Mouse (Mus musculus): ENCODE results near the gene Aunip. TPM values are rescaled to one million over a fixed set of nuclear protein-coding genes. Genes with fewer than 3 reads are reported as not detected.
A peak's percentile ranks its signal among the peaks of the same experiment; 100 is the strongest.

The Aunip gene
- total and polyA plus RNA-seq, 3 experiments, result 8.1 to 18.7 (median 12.1) TPM

DNA sequence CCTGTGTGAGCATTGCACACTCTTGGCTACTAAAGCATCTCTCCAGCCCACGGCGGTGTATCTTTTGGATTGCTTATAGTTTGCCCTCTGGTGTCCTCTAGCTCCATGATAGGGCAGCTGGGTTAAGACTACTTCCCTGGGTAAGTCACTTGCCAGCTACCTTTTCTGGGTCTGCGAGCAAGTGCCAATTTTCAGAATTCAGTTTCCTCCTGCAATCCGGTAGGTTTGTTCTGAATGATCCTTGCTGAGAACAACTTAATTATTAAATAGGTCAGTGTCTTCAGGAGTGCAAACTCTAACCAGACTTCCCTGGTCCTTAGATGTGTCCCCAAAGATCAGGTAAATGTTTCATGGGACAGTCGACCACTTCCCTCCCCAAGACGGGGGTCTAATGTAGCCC lies 9.7 kb upstream of the Aunip start:
- DNase-seq (ENCODE audit: low spot score) (no peak), ATAC-seq (ENCODE audit: extremely low read depth, insufficient number of reproducible peaks, low FRiP score, poor library complexity, severe bottlenecking) (no peak)
- TF ChIP-seq TAL1 (conservative IDR thresholded peaks at IDR 0.05; ENCODE audit: low read depth, low read length), result no peak
- no peak for TF ChIP-seq CTCF (IDR thresholded peaks at IDR 0.05; ENCODE audit: low read depth, low read length)
- TF ChIP-seq GATA2 (IDR thresholded peaks at IDR 0.05; ENCODE audit: borderline replicate concordance, low read depth, low read length), result no peak
- TF ChIP-seq GATA1 (IDR thresholded peaks at IDR 0.05; ENCODE audit: borderline replicate concordance, low read length), result no peak
- TF ChIP-seq POLR2AphosphoS5 (IDR thresholded peaks at IDR 0.05; ENCODE audit: insufficient replicate concordance, low read depth, low read length), result no peak
- Histone ChIP-seq H3K27me3 (ENCODE audit: insufficient read depth, low read length) (no peaks in the 10 kb centered on the region), H3K4me3 (ENCODE audit: low read depth, low read length) (no peak overlapping the region), H3K9me3 (replicated peaks) (no peaks in the 10 kb centered on the region), H3K4me1 (ENCODE audit: insufficient read depth, low read depth, low read length) (peaks cover 64% of the 10 kb centered on the region), H3K36me3 (replicated peaks) (peaks cover 51% of the 10 kb centered on the region)

- Histone ChIP-seq H3K9me3 (replicated peaks) (no peaks in the 10 kb centered on the region), H3K4me3 (ENCODE audit: low read depth, low read length) (no peak overlapping the region), H3K27me3 (ENCODE audit: insufficient read depth, low read length) (no peaks in the 10 kb centered on the region), H3K4me1 (ENCODE audit: insufficient read depth, low read depth, low read length) (peaks cover 63% of the 10 kb centered on the region), H3K36me3 (replicated peaks) (peaks cover 69% of the 10 kb centered on the region)
- TF ChIP-seq POLR2AphosphoS5 (IDR thresholded peaks at IDR 0.05; ENCODE audit: insufficient replicate concordance, low read depth, low read length), result no peak
- no peak for TF ChIP-seq CTCF (IDR thresholded peaks at IDR 0.05; ENCODE audit: low read depth, low read length)
- TF ChIP-seq GATA1 (IDR thresholded peaks at IDR 0.05; ENCODE audit: borderline replicate concordance, low read length), result no peak
- TF ChIP-seq GATA2 (IDR thresholded peaks at IDR 0.05; ENCODE audit: borderline replicate concordance, low read depth, low read length), result no peak
- no peak for TF ChIP-seq TAL1 (conservative IDR thresholded peaks at IDR 0.05; ENCODE audit: low read depth, low read length)
- no peak for ATAC-seq (ENCODE audit: extremely low read depth, insufficient number of reproducible peaks, low FRiP score, poor library complexity, severe bottlenecking)
- DNase-seq (ENCODE audit: low spot score), result no peak
Observed at GRCm38 (mm10) chr4:134503686-134504357, 7.0 kb upstream of the Aunip start.

DNA sequence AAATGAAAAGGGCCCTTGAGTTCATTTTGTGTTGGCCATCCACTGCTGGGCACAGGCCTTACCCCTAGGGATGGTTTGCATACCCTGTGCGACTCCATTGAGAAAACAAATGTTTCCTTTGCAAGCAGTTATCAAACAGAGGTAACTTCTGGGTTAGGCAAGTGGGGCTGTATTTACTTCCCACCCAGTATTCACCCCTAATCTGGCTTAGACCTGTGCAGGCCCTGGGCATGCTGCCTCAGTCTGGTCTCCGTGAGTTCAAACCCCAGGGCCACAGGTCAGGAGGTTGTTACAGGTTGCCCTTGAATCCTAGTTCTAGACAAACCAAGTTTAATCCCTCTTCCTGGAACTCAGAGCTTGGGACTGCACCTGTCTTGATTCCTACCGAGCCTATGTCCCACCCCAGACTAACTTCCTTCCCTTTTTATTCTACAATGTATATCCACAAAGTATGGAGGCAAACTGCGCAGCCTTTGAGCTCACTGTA lies 5.5 kb upstream of the Aunip start:
- no peak for ATAC-seq (ENCODE audit: extremely low read depth, insufficient number of reproducible peaks, low FRiP score, poor library complexity, severe bottlenecking)

DNA sequence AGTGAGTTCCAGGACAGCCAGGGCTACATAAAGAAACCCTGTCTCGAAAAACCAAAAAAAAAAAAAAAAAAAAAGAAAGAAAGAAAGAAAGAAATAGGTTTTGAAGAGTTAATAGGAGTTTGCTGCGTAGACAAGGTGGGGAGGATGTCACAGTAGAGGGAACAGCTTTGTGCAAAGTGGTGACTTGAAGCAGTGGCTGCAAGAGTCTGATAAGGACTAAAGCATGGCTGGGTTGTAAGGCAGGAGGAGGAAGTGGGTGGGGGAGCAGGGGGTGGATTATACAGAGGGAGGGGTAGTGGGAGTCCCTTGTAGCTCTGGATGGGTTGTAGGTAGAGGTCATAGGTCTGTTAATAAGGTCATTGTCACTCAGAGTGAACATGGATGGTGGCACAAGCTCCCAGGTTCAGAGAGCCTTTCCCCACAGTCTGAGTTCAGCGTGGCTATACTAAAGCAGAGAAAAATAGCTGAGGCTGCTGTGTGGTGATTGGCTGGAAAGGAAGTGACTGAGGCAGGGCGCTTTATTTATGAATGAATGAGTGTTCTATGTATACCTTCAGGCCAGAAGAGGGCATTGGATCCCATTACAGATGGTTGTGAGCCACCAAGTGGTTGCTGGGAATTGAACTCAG lies 4.7 kb upstream of the Aunip start:
- Histone ChIP-seq H3K27me3 (ENCODE audit: insufficient read depth, low read length) (no peaks in the 10 kb centered on the region), H3K9me3 (replicated peaks) (no peaks in the 10 kb centered on the region), H3K36me3 (replicated peaks) (peaks cover 51% of the 10 kb centered on the region), H3K4me1 (ENCODE audit: insufficient read depth, low read depth, low read length) (peaks cover 60% of the 10 kb centered on the region), H3K4me3 (ENCODE audit: low read depth, low read length) (no peak overlapping the region; the same call in 1 of the 2 replicates)
- peak; percentile 86 for DNase-seq (ENCODE audit: low spot score)
- TF ChIP-seq TAL1 (conservative IDR thresholded peaks at IDR 0.05; ENCODE audit: low read depth, low read length), result peak; percentile 90
- no peak for TF ChIP-seq GATA1 (IDR thresholded peaks at IDR 0.05; ENCODE audit: borderline replicate concordance, low read length)
- peak; percentile 93 for ATAC-seq (ENCODE audit: extremely low read depth, insufficient number of reproducible peaks, low FRiP score, poor library complexity, severe bottlenecking)

More for the DNA sequence above, 5.5 kb upstream of the Aunip start:
- Histone ChIP-seq H3K4me3 (ENCODE audit: low read depth, low read length) (no peak overlapping the region; the same call in 1 of the 2 replicates), H3K36me3 (replicated peaks) (peaks cover 58% of the 10 kb centered on the region), H3K4me1 (ENCODE audit: insufficient read depth, low read depth, low read length) (peaks cover 60% of the 10 kb centered on the region), H3K27me3 (ENCODE audit: insufficient read depth, low read length) (no peaks in the 10 kb centered on the region), H3K9me3 (replicated peaks) (no peaks in the 10 kb centered on the region)
- no peak for DNase-seq (ENCODE audit: low spot score)
- TF ChIP-seq POLR2AphosphoS5 (IDR thresholded peaks at IDR 0.05; ENCODE audit: insufficient replicate concordance, low read depth, low read length), result no peak
- no peak for TF ChIP-seq GATA1 (IDR thresholded peaks at IDR 0.05; ENCODE audit: borderline replicate concordance, low read length)
- TF ChIP-seq GATA2 (IDR thresholded peaks at IDR 0.05; ENCODE audit: borderline replicate concordance, low read depth, low read length), result no peak
- no peak for TF ChIP-seq TAL1 (conservative IDR thresholded peaks at IDR 0.05; ENCODE audit: low read depth, low read length)
- no peak for TF ChIP-seq CTCF (IDR thresholded peaks at IDR 0.05; ENCODE audit: low read depth, low read length)

DNA sequence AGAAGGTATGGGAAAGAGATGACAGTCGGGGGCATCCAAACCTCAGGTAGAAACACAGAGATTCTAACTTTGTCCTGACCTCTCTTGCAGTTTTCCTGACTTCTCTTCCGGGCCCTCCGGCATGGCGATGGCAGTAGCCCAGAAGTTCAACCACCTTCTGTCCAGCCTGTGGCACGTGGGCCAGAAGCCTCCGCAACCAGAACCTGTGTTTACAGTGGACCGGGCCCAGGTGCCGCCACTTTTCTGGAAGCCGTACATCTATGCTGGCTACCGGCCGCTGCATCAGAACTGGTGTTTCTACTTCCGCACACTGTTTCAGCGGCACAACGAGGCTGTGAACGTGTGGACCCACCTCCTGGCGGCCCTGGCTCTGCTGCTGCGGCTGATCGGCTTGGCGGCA lies 4.1 kb upstream of the Aunip start:
- TF ChIP-seq CTCF (IDR thresholded peaks at IDR 0.05; ENCODE audit: low read depth, low read length), result no peak
- no peak for TF ChIP-seq GATA2 (IDR thresholded peaks at IDR 0.05; ENCODE audit: borderline replicate concordance, low read depth, low read length)
- no peak for TF ChIP-seq GATA1 (IDR thresholded peaks at IDR 0.05; ENCODE audit: borderline replicate concordance, low read length)
- TF ChIP-seq TAL1 (conservative IDR thresholded peaks at IDR 0.05; ENCODE audit: low read depth, low read length), result no peak
- TF ChIP-seq POLR2AphosphoS5 (IDR thresholded peaks at IDR 0.05; ENCODE audit: insufficient replicate concordance, low read depth, low read length), result no peak
- H3K27me3 ChIP-seq (ENCODE audit: insufficient read depth, low read length), result no peaks in the 10 kb centered on the region
- no peaks in the 10 kb centered on the region for H3K9me3 ChIP-seq (replicated peaks)
- ATAC-seq (ENCODE audit: extremely low read depth, insufficient number of reproducible peaks, low FRiP score, poor library complexity, severe bottlenecking) (no peak), DNase-seq (ENCODE audit: low spot score) (no peak)
- peaks cover 59% of the 10 kb centered on the region for H3K4me1 ChIP-seq (ENCODE audit: insufficient read depth, low read depth, low read length)
- peak overlapping the region; percentile 48; the same call in 1 of the 2 replicates for H3K4me3 ChIP-seq (ENCODE audit: low read depth, low read length)
- peaks cover 44% of the 10 kb centered on the region for H3K36me3 ChIP-seq (replicated peaks)

GRCm38 (mm10) chr4:134510396-134510795 lies 403 bp upstream of the Aunip start:
- no peaks in the 10 kb centered on the region for H3K9me3 ChIP-seq (replicated peaks)
- ATAC-seq (ENCODE audit: extremely low read depth, insufficient number of reproducible peaks, low FRiP score, poor library complexity, severe bottlenecking), result no peak
- H3K36me3 ChIP-seq (replicated peaks), result peaks cover 41% of the 10 kb centered on the region
- no peak for TF ChIP-seq GATA1 (IDR thresholded peaks at IDR 0.05; ENCODE audit: borderline replicate concordance, low read length)
- no peak for TF ChIP-seq GATA2 (IDR thresholded peaks at IDR 0.05; ENCODE audit: borderline replicate concordance, low read depth, low read length)
- no peak for TF ChIP-seq CTCF (IDR thresholded peaks at IDR 0.05; ENCODE audit: low read depth, low read length)
- no peak for TF ChIP-seq TAL1 (conservative IDR thresholded peaks at IDR 0.05; ENCODE audit: low read depth, low read length)
- TF ChIP-seq POLR2AphosphoS5 (IDR thresholded peaks at IDR 0.05; ENCODE audit: insufficient replicate concordance, low read depth, low read length), result no peak
- H3K4me1 ChIP-seq (ENCODE audit: insufficient read depth, low read depth, low read length), result peaks cover 53% of the 10 kb centered on the region
- no peak overlapping the region for H3K4me3 ChIP-seq (ENCODE audit: low read depth, low read length)
- DNase-seq (ENCODE audit: low spot score), result no peak
- H3K27me3 ChIP-seq (ENCODE audit: insufficient read depth, low read length), result no peaks in the 10 kb centered on the region

Measured in G1E (cell line).